ENCODE assay signal across 9 mouse cellular contexts in genomic region chr4:68022891-68023303, GRCm38 (mm10).
DNase-seq lines count a peak whose midpoint lies in the region; ATAC-seq lines count a peak whose summit lies in the region.
"Had no signal": no experiment of that assay in that cellular context is flagged by ENCODE, and none has a peak within 500 bp of the region (broad histone marks: within the 10 kb centered on the region; RNA-seq: fewer than 3 reads in every experiment).

No protein-coding gene starts in this region.

- 3% methylated on average over 2 of the region's 2 CpGs for WGBS in lung, embryonic 16.5 days

- no peak overlapping the region for H3K27ac ChIP-seq in lung, embryonic 16.5 days (ENCODE audit: low read length)
- H3K27ac ChIP-seq: limb, embryonic 15.5 days had no signal

- peak; percentile 82; the same call in 1 of the 2 replicates for ATAC-seq in lung, embryonic 16.5 days (ENCODE audit: low read depth)
- peak; percentile 25 for ATAC-seq in granulocyte monocyte progenitor cell, adult 5-6 weeks (replicated peaks; ENCODE audit: poor library complexity, severe bottlenecking)

- no peak for DNase-seq in lung, postnatal 25 days (ENCODE audit: low spot score)
- DNase-seq in cerebellum, postnatal 36 days: peak; percentile 45 to 66
- DNase-seq in layer of hippocampus, adult 8-10 months (ENCODE audit: low spot score in 2 of 2): peak; percentile 55 to 63
- DNase-seq in lung, postnatal 36 days: peak; percentile 4
- peak; percentile 45 to 62 for DNase-seq in right cerebral cortex, postnatal 36 days (ENCODE audit: low spot score in 2 of 2)
- no peak for DNase-seq in thymus, postnatal 0 days (ENCODE audit: low spot score)

- H3K4me3 ChIP-seq in lung, embryonic 16.5 days (ENCODE audit: low read length): no peak overlapping the region
- H3K4me3 ChIP-seq: limb, embryonic 15.5 days had no signal

- H3K4me1 ChIP-seq in lung, embryonic 16.5 days (replicated peaks; ENCODE audit: control insufficient read depth, insufficient read depth, low read length): no peaks in the 10 kb centered on the region
- H3K4me1 ChIP-seq: limb, embryonic 15.5 days had no signal

- H3K9ac ChIP-seq in lung, embryonic 16.5 days (ENCODE audit: low read length): no peak overlapping the region
- H3K9ac ChIP-seq: limb, embryonic 15.5 days had no signal

- H3K4me2 ChIP-seq in lung, embryonic 16.5 days (ENCODE audit: low read depth, low read length): no peak overlapping the region
- H3K4me2 ChIP-seq: limb, embryonic 15.5 days had no signal

- H3K9me3 ChIP-seq in lung, embryonic 16.5 days (ENCODE audit: control insufficient read depth, low read length): no peaks in the 10 kb centered on the region
- H3K9me3 ChIP-seq: limb, embryonic 15.5 days had no signal

- H3K27me3 ChIP-seq in lung, embryonic 16.5 days (ENCODE audit: control insufficient read depth, insufficient read depth, low read depth, low read length): no peaks in the 10 kb centered on the region
- H3K27me3 ChIP-seq: limb, embryonic 15.5 days had no signal

- no peaks in the 10 kb centered on the region for H3K36me3 ChIP-seq in lung, embryonic 16.5 days (ENCODE audit: control insufficient read depth, insufficient read depth, low read length)
- H3K36me3 ChIP-seq: limb, embryonic 15.5 days had no signal

Comparison
In these comparisons a context has a peak if more than half of its experiments do, and no peak if none do; other contexts are left out.
1. DNase-seq: peak in cerebellum, postnatal 36 days (2 of 2), layer of hippocampus, adult 8-10 months (2 of 2), lung, postnatal 36 days (single experiment) and right cerebral cortex, postnatal 36 days (2 of 2); none in lung, postnatal 25 days (single experiment) and thymus, postnatal 0 days (single experiment).